Mouse (Mus musculus): ENCODE results near the gene Lrrc8d. TPM values are rescaled to one million over a fixed set of nuclear protein-coding genes. Genes with fewer than 3 reads are reported as not detected.

Lrrc8d gene
- polyA plus RNA-seq, 1 experiment from 2014 or later = 11.6 TPM

GRCm38 (mm10) chr5:105757978-105758377 lies 58.2 kb downstream of the Lrrc8d start:
- Histone ChIP-seq H3K9ac (no peak overlapping the region), H3K36me3 (no peaks in the 10 kb centered on the region), H3K4me3 (no peak overlapping the region), H3K27ac (no peak overlapping the region), H3K27me3 (no peaks in the 10 kb centered on the region), H3K4me2 (no peak overlapping the region), H3K4me1 (peaks cover 13% of the 10 kb centered on the region), H3K9me3 (no peaks in the 10 kb centered on the region)
- 83% methylated on average over 17 of the region's 17 CpGs for WGBS
- ATAC-seq (ENCODE audit: insufficient number of reproducible peaks, low FRiP score, low TSS enrichment, low read depth) = no peak

GRCm38 (mm10) chr5:105758866-105759265 lies 59.1 kb downstream of the Lrrc8d start:
- H3K27ac ChIP-seq = no peak overlapping the region
- H3K4me2 ChIP-seq = no peak overlapping the region
- H3K4me3 ChIP-seq = no peak overlapping the region
- H3K9me3 ChIP-seq = no peaks in the 10 kb centered on the region
- 77% methylated on average over 9 of the region's 9 CpGs for WGBS
- no peak overlapping the region for H3K9ac ChIP-seq
- no peaks in the 10 kb centered on the region for H3K36me3 ChIP-seq
- ATAC-seq (ENCODE audit: insufficient number of reproducible peaks, low FRiP score, low TSS enrichment, low read depth) = no peak
- H3K4me1 ChIP-seq = peaks cover 13% of the 10 kb centered on the region
- no peaks in the 10 kb centered on the region for H3K27me3 ChIP-seq

DNA sequence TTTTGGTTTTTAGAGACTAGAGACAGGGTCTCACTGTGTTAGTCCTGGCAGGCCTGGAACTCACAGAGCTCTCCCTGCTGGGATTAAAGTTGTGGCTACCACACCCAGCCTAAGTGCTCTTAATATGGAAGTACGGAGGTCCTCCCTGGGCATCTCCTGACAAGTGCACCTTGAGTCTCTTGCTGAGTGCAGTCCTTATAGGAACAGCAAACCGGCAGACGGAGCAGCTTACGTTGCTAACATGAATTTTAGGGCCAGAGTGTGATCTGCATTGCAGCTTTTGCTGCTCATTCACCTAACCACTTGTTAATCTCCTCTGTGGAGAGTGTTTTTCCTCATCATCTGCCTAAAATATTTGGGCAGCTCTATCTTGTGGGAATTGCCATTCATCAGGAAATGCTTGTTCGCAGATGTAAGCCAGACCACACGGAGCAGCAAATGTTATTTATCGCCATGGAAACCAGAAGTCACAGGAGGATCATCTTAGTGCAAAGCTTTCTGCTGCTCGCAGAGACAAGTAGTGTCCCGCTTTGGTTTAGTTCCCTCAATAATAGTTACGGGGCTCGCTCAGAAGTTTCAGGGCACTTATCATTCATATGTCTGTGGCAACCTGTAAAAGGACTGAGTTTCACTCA lies 62.2 kb downstream of the Lrrc8d start:
- 31% methylated on average over 11 of the region's 11 CpGs for WGBS
- Histone ChIP-seq H3K36me3 (no peaks in the 10 kb centered on the region), H3K4me1 (peaks cover 8% of the 10 kb centered on the region), H3K27ac (0 out of 2 replicates have a peak overlapping the region, but pooled peaks have one; percentile 48), H3K9me3 (no peaks in the 10 kb centered on the region), H3K4me2 (no peak overlapping the region), H3K9ac (no peak overlapping the region), H3K27me3 (no peaks in the 10 kb centered on the region), H3K4me3 (no peak overlapping the region)
- ATAC-seq (ENCODE audit: insufficient number of reproducible peaks, low FRiP score, low TSS enrichment, low read depth) = no peak

DNA sequence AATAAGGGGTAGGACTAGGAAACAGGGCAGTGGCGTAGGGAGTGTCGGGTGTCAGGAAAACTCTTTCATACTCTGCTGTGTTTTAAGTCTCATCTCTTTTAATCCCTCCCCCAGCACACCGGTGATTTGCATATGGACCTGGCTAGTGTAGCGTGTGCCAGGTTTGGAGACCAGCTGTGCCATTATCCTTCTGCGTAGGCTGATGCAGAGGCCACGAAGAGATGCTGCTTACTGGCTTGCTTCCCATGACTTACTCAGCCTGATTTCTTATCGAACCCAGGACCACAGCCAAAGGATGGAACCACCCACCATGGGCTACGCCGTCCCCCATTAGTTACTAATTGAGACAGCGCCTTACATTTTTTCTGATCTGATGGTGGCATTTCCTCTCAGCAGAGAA lies 64.6 kb downstream of the Lrrc8d start:
- WGBS = 90% methylated on average over 10 of the region's 10 CpGs
- H3K4me3 ChIP-seq = no peak overlapping the region
- no peak overlapping the region for H3K9ac ChIP-seq
- no peaks in the 10 kb centered on the region for H3K27me3 ChIP-seq
- no peaks in the 10 kb centered on the region for H3K9me3 ChIP-seq
- H3K27ac ChIP-seq = no peak overlapping the region
- peaks cover 8% of the 10 kb centered on the region for H3K4me1 ChIP-seq
- ATAC-seq (ENCODE audit: insufficient number of reproducible peaks, low FRiP score, low TSS enrichment, low read depth) = no peak
- H3K4me2 ChIP-seq = no peak overlapping the region
- H3K36me3 ChIP-seq = no peaks in the 10 kb centered on the region

DNA sequence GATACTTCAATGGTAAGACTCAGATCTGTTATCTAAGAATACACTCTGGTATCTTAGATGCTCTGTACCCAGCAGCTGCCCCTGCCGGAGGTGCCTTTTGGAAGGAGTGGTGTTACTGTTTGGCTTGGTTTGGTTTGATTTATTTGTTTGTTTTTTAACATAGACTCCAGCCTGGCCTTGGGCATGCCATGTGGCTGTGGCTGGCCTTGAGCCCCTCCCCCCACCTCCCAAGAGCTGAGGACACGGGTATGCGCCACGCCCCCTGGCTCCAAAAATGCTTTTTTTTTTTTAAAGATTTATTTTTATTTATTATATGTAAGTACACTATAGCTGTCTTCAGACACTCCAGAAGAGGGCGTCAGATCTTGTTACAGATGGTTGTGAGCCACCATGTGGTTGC lies 65.6 kb downstream of the Lrrc8d start:
- Histone ChIP-seq H3K9me3 (no peaks in the 10 kb centered on the region), H3K27me3 (no peaks in the 10 kb centered on the region), H3K4me2 (no peak overlapping the region), H3K36me3 (no peaks in the 10 kb centered on the region), H3K4me3 (no peak overlapping the region), H3K9ac (no peak overlapping the region), H3K27ac (no peak overlapping the region), H3K4me1 (peaks cover 8% of the 10 kb centered on the region)
- WGBS = 86% methylated on average over 5 of the region's 5 CpGs
- ATAC-seq (ENCODE audit: insufficient number of reproducible peaks, low FRiP score, low TSS enrichment, low read depth) = no peak

DNA sequence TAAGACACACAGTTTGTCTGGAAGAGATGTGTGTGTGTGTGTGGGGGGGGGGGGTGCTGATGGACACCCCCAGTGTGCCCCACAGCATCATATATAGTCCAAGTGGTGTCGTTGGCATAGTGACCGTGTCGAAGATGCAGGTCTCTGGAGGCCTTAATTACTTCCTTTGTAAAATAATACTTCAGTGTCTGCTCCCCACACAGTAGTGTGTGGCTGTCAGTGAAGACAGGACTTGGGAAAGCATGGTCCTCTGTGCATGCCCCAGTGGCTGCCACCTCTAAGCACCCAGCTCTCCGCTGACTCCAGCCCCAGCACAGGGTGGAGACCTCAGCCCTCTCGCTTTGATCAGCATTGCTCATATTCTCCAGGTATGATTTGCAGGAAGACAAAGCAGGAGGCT lies 76.6 kb downstream of the Lrrc8d start:
- H3K9me3 ChIP-seq = no peaks in the 10 kb centered on the region
- no peak overlapping the region for H3K27ac ChIP-seq
- ATAC-seq (ENCODE audit: insufficient number of reproducible peaks, low FRiP score, low TSS enrichment, low read depth) = no peak
- 54% methylated on average over 5 of the region's 5 CpGs for WGBS
- H3K4me3 ChIP-seq = no peak overlapping the region
- H3K9ac ChIP-seq = no peak overlapping the region
- no peaks in the 10 kb centered on the region for H3K36me3 ChIP-seq
- H3K4me1 ChIP-seq = 0 out of 2 replicates have a peak, but pooled peaks cover 7% of the 10 kb centered on the region
- no peak overlapping the region for H3K4me2 ChIP-seq
- H3K27me3 ChIP-seq = no peaks in the 10 kb centered on the region

DNA sequence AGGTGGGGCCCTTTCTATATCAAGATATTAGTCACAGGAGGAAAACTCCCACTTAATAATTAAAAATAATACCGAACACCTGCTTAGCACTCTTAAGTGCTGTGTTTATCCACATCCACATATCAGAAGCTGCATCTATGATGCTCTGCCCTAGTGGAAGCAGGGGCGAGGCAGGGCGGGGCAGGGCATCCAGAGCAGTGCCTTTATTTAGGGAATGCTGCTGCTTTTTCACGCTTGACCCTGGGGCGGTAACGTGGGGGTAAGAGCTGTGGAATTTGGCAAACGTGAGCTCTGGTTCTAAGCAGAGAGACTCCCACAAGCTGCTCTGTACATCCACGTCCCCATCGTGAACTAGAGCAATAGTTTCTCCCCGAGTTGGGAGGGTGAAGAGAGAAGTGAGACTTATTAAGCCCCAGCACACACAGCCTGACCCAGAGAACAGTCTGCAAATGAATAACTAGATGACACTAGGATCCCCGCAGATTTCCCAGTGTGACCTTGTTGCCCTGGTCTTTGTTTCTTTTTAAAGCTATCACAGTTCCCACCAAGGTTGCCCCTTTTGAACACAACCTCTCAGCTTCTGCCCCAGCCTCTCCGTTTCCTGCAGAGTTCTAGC lies 77.3 kb downstream of the Lrrc8d start:
- 54% methylated on average over 12 of the region's 12 CpGs for WGBS
- no peak for ATAC-seq (ENCODE audit: insufficient number of reproducible peaks, low FRiP score, low TSS enrichment, low read depth)

GRCm38 (mm10) chr5:105777645-105778044 lies 77.9 kb downstream of the Lrrc8d start:
- Histone ChIP-seq H3K4me2 (no peak overlapping the region), H3K27me3 (no peaks in the 10 kb centered on the region), H3K4me1 (0 out of 2 replicates have a peak, but pooled peaks cover 7% of the 10 kb centered on the region), H3K27ac (no peak overlapping the region), H3K9me3 (no peaks in the 10 kb centered on the region), H3K4me3 (no peak overlapping the region), H3K36me3 (no peaks in the 10 kb centered on the region), H3K9ac (no peak overlapping the region)
- 67% methylated on average over 8 of the region's 8 CpGs for WGBS
- no peak for ATAC-seq (ENCODE audit: insufficient number of reproducible peaks, low FRiP score, low TSS enrichment, low read depth)

More for the DNA sequence above, 77.3 kb downstream of the Lrrc8d start:
- Histone ChIP-seq H3K9ac (no peak overlapping the region), H3K4me1 (0 out of 2 replicates have a peak, but pooled peaks cover 7% of the 10 kb centered on the region), H3K4me3 (no peak overlapping the region), H3K27ac (no peak overlapping the region), H3K4me2 (no peak overlapping the region), H3K36me3 (no peaks in the 10 kb centered on the region), H3K27me3 (no peaks in the 10 kb centered on the region), H3K9me3 (no peaks in the 10 kb centered on the region)

- no peak for ATAC-seq (ENCODE audit: insufficient number of reproducible peaks, low FRiP score, low TSS enrichment, low read depth)
- H3K4me3 ChIP-seq = no peak overlapping the region
- no peaks in the 10 kb centered on the region for H3K36me3 ChIP-seq
- H3K27me3 ChIP-seq = no peaks in the 10 kb centered on the region
- H3K4me1 ChIP-seq = 0 out of 2 replicates have a peak, but pooled peaks cover 7% of the 10 kb centered on the region
- WGBS = 82% methylated on average over 8 of the region's 8 CpGs
- no peak overlapping the region for H3K9ac ChIP-seq
- no peaks in the 10 kb centered on the region for H3K9me3 ChIP-seq
- no peak overlapping the region for H3K27ac ChIP-seq
- H3K4me2 ChIP-seq = no peak overlapping the region
Measured at GRCm38 (mm10) chr5:105778189-105778588, 78.4 kb downstream of the Lrrc8d start.

DNA sequence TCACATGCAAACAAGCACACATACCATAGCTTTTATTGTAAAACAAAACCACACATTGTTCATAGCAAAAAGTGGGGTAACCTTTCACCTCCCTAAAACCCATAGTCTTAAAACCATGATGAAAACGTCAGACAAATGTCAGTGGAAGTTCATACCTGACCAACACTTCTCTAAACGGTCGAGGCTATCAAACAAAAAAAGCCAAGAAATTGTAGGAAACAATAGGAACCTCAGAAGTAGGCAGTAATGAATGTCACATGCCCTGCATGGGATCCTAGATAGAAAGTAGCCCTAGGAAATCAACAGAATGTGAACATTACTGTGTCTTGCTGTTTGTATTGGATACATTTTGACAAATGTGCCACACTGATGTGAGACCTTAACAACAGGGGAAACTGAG lies 79.0 kb downstream of the Lrrc8d start:
- Histone ChIP-seq H3K4me1 (0 out of 2 replicates have a peak, but pooled peaks cover 7% of the 10 kb centered on the region), H3K27ac (no peak overlapping the region), H3K9ac (no peak overlapping the region), H3K4me3 (no peak overlapping the region), H3K27me3 (no peaks in the 10 kb centered on the region), H3K36me3 (no peaks in the 10 kb centered on the region), H3K4me2 (no peak overlapping the region), H3K9me3 (no peaks in the 10 kb centered on the region)
- WGBS = 53% methylated on average over 3 of the region's 3 CpGs
- ATAC-seq (ENCODE audit: insufficient number of reproducible peaks, low FRiP score, low TSS enrichment, low read depth) = no peak

DNA sequence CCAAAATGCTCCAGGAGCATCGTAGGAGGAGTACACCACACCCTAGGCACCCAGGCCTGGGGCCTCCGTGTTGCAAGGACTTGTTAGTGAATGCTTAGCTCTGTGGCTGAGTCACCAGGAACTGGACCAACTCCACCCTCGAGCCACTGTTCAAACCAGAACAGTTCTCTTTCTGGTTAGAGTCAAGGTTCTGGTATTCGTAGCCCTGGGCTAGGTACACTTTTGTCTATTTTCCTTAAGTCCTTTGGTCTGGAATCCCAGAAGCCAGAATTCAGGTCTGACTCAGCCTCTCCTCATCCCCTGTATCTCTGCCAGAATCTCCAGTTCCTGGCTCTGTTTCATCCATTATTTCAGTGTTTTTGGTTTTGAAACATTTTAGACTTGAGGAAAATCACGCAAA lies 79.6 kb downstream of the Lrrc8d start:
- H3K4me2 ChIP-seq = no peak overlapping the region
- WGBS = 63% methylated on average over 5 of the region's 5 CpGs
- H3K9ac ChIP-seq = no peak overlapping the region
- ATAC-seq (ENCODE audit: insufficient number of reproducible peaks, low FRiP score, low TSS enrichment, low read depth) = no peak
- no peaks in the 10 kb centered on the region for H3K27me3 ChIP-seq
- H3K9me3 ChIP-seq = no peaks in the 10 kb centered on the region
- no peaks in the 10 kb centered on the region for H3K36me3 ChIP-seq
- no peak overlapping the region for H3K27ac ChIP-seq
- H3K4me3 ChIP-seq = no peak overlapping the region
- 0 out of 2 replicates have a peak, but pooled peaks cover 7% of the 10 kb centered on the region for H3K4me1 ChIP-seq

DNA sequence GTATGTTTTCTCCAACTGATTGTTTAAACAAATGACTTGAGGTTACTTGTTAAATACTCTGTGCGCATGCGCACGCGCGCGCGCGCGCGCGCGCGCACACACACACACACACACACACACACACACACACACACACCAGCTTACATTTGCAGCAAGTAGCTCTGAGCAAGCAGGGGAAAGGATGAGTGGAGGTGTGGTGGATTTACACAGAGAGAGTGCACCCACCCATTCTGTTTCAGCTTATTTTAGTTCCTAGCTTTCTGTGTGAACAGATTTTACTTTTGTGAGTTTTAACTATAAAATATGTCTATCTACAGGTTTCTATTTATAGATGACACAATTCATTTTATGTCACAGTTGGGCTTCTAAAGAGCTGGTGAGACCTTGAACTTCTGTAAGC lies 84.1 kb downstream of the Lrrc8d start:
- Histone ChIP-seq H3K9me3 (no peaks in the 10 kb centered on the region), H3K9ac (no peak overlapping the region), H3K27me3 (no peaks in the 10 kb centered on the region), H3K4me2 (no peak overlapping the region), H3K4me1 (peaks cover 19% of the 10 kb centered on the region), H3K4me3 (no peak overlapping the region), H3K27ac (no peak overlapping the region), H3K36me3 (no peaks in the 10 kb centered on the region)
- no peak for ATAC-seq (ENCODE audit: insufficient number of reproducible peaks, low FRiP score, low TSS enrichment, low read depth)
- 92% methylated on average over 13 of the region's 13 CpGs for whole genome bisulfite sequencing

All from limb, embryonic 15.5 days (tissue).